Mouse (Mus musculus) frontal cortex, postnatal 10 days (tissue): ENCODE measurements at regions not wholly inside any gene's neighbourhood (a gene's known extent, or its start where the extent isn't known, plus 50 kb on each side); places are given as distances from the start of the nearest gene placed in this dataset.
"Not testable (repeated sequence)": the region's sequence is repeated elsewhere in the genome, so short reads cannot be mapped to it uniquely, and the experiment has no call there.

Source experiments
- DNase-seq, 2 experiments: peaks; one replicate each; pipeline ENCODE4 v3.0.0; 2022; ENCODE audit warnings: low spot score in 2 of 2, mixed read lengths in 1 of 2

- DNase-seq = no peak
Observed at GRCm38 (mm10) chr12:69524337-69525035, 58.3 kb downstream of the Vcpkmt start.

DNA sequence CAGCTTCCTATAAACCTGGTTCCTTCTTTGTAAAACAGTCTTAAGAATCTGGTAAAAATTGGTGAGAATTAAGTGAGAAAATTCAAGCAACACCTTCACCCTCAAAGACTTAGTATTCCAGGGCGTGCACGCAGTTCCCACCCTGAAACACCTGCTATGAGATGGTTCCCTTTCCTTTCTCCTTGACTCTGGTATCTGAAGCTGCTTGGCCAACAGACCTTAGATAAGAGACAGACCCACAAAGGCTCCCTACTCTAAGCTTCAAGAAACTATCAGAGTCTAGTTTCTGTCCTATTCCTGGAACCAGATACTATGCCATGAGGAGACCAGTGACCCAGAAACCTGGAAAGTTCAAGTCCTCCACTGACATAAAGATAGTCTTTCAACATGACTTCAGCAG lies 63.0 kb downstream of the Vcpkmt start:
- no peak for DNase-seq

GRCm38 (mm10) chr12:69519028-69519427 lies 63.8 kb downstream of the Vcpkmt start:
- no peak for DNase-seq

DNA sequence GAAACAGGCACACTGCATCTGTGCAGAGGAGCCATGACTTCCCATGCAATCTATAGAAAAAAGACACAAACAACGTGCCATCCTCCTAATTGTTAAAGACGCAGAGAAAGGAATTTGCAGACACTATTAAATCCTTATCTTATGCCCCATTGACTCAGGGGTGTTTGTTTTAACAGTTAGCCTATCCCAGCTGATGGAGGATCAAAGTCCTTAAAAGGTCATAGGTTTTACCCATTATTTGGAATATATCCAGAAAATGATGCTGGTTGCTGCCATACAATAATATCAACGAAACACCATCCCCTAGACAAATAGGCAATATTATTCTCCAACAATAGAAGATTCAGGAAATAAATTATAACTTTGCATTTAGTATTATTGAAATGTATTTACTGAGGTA lies 65.2 kb downstream of the Vcpkmt start:
- DNase-seq = no peak

GRCm38 (mm10) chr12:69516314-69516916 lies 66.4 kb downstream of the Vcpkmt start:
- DNase-seq = no peak

DNA sequence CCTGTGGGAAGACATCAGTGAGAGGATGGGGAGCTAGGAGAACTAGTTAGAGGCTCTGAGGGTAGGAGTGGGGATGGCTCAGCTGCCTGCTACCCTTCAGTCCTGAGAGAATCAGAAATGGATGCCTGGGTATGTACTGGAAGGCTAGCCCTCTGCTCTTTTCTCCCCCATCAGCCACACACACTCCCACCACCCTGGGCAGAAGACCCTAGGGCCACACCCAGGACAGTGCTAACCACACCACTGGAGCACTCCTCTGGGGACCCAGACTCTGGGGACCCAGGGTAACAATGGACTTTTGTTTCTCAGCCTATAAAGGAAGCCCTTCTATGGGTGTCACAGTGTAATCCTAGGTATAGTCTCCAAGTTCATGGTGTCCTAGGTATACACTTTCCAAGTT lies 67.0 kb downstream of the Vcpkmt start:
- no peak for DNase-seq

GRCm38 (mm10) chr12:69515117-69515516 lies 67.7 kb downstream of the Vcpkmt start:
- DNase-seq = no peak

GRCm38 (mm10) chr12:69513166-69513565 lies 69.7 kb downstream of the Vcpkmt start:
- DNase-seq = no peak

DNA sequence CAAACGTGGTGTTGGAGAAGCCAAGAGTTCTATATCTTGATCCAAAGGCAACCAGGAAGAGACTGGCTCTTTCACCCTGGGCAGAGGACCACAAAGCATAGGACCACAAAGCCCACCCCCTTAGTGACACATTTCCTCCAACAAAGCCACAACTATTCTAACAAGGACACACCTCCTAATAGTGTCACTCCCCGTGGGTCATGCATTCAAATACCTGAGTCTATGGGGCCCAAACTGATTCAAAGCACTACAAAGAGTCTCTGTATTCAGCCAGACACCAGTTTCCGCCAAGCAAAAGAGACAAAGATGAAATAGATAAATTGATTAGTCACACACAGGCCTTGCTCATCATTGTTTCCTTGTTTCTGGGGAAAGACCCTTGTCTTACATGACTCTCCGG lies 72.1 kb downstream of the Vcpkmt start:
- no peak for DNase-seq

- DNase-seq = not testable (repeated sequence)
Observed at GRCm38 (mm10) chr12:69509180-69509579, 73.6 kb downstream of the Vcpkmt start.

- no peak for DNase-seq
Observed at GRCm38 (mm10) chr12:69507906-69508305, 74.9 kb downstream of the Vcpkmt start.

DNA sequence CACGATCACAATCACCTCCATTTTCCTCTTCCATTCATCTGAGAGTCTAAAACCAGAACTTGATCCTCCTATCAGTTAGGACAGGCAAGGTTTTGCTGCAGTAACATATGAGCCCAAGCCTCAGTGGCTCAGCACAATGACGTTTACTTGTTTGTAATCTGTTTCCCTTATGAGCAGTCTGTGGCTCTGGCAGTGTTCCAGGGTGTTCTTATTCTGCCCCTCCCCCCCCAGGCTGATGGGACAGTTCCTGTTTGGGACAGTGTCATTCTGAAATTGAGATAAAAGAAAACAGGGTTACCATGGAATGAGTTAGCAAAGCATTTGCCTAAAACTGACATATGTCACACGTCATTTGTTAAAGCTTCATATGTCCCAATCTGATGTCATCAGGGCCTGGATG lies 75.5 kb downstream of the Vcpkmt start:
- DNase-seq = no peak

GRCm38 (mm10) chr12:69502706-69503070 lies 80.1 kb downstream of the Vcpkmt start:
- DNase-seq = no peak

GRCm38 (mm10) chr12:69501783-69502705 lies 80.8 kb downstream of the Vcpkmt start:
- peak; percentile 60 to 73 for DNase-seq

DNA sequence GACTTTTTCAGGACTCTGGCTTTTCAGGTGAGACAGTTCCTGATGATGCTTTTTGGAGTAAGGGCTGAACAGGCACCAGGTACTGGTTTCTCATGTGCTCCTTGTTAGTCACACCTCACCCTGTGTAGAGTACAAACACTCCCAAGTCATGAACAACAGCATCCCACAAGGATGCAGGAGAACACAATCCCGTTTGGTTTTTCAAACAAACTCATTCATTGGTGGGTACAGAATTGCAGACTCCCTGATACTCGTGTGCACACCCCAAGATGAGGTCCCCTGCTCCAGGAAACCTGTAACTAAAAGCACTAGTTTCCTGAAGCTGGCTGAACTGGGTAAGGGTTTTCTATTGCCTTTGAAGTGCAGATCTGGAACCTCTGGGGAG lies 81.5 kb downstream of the Vcpkmt start:
- no peak for DNase-seq

GRCm38 (mm10) chr12:69500600-69501345 lies 82.1 kb downstream of the Vcpkmt start:
- peak; percentile 18 to 23 for DNase-seq

DNA sequence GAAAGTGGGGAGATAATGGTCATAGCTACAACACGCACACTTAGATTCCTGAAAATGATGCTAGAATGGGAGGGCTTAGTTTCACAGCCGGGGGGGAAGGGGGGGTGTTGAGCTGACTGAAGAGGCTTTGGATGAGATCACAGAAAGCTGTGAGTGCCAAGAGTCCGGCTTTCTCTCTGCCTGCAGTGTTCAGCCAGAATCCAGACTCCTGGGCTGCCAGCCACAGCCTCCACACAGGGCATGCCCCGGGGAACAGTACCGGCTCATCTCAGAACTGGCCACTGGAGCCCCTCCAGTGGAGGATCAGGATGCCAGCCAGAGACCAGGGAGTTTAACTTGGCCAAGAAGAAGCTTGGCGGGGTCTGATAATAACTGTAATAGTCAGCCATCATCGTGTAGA lies 85.7 kb downstream of the Vcpkmt start:
- DNase-seq = peak; percentile 53 to 55

DNA sequence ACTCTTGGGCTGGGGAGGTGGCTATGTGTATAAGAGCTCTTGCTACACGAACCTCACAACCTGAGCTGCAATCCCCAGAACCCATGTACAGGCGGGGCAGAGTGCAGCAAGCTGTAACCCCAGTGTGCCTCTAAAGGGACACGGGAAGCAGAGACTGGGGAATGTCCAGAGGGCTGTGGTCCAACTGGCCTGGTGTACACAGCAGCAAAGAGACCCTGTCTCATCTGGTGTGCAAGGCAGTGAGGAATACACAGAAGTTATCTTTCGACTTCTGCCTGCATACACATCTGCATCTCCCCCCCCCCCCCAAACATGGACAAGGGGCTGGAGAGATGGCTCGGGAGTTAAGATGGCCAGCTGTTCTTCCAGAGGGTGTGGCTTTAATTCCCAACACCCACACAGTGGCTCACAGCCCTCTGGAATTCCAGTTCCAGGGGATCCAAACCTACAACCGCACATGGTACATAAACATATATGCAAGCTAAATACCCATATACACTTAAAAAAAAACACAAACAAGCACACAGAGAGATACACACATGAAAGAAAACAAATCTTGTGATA lies 86.4 kb downstream of the Vcpkmt start:
- DNase-seq = no peak

- no peak for DNase-seq
Observed at GRCm38 (mm10) chr12:69495776-69496175, 87.1 kb downstream of the Vcpkmt start.

DNA sequence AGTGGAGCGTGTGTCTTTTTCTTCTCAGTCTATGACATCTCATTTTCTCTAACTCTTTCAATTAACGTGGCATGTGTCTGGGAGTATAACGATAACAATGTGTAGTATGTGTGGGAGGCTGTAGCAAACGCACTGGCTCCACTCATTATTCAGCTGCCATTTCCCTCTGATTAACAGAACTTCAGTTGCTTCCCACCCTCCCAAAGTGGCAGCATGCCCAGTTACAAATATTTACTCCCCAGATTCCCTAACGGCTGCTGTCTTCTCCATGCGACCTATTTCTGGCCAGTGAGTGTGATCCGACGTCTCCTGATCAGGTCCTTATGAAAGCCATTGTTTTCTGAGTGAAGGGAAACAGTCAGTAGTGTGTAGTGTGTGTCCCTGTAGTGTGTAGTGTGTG lies 88.2 kb downstream of the Vcpkmt start:
- no peak for DNase-seq

DNA sequence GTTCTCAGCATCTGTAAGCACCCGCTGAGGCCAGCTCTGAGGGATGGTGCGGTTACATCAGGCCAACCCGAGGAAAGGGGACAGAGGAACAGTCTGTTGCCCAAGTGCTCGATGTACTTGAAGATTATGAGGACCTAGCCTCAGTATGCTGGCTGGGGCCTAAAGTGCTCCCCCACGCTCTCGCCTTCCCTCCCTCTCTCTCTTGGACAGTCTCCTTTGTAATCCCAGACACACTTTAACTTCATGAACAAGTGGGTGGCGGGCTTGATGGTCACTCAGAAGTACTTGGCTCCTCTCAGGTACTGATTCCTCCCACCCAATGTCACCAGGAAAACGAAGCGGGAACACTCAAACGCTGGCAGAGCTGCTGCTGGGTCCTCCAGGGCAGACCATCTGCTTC lies 93.1 kb downstream of the Vcpkmt start:
- DNase-seq = no peak

DNA sequence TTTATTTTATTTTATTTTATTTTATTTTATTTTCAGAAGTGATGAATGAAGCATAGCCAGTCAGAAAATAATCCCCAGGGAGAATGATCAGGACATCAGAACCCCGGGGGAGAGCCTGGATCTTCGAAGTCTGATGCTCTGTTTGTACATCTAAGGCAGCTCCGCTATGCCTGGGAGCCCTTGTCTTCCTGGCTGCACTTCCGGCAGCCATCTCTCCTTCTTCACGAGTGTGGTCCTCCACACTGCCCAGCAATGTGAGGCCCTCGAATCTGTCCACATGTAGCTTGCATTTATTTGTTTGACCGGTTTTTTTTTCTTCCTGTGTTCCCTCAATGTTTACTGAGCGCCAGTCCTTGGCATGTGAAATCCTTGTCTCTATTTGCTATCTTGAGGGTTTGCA lies 95.9 kb downstream of the Vcpkmt start:
- DNase-seq = no peak
